Mouse (Mus musculus): Measurements from ENCODE around the gene Ppp1r3d.

DNA sequence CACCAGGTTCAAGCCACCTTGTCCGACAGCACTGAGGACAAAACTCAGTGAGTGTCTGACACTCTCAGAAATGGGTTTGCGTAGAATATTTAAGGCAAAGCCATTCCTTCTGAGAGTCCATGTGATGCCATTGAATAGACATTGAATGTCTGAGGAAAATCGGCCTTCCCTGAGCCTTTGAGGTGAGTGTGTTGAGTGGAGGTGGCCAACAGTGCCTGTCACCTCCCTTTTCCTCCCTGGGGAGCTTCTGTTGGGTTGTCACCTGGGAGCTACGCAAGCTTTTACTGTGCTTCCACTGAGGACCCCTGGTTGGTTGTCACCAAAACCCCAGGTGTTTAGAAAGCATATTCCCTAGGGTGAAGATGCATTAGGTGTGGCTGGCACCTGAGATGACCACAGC is 14.4 kb upstream of the Ppp1r3d start:
- no peak for TF ChIP-seq CTCF (IDR thresholded peaks at IDR 0.05; ENCODE audit: control insufficient read depth, insufficient read depth, insufficient read length)
- no peak for TF ChIP-seq MYOD1 (IDR thresholded peaks at IDR 0.05; ENCODE audit: control insufficient read depth, insufficient read length, low read depth)
- no peak for TF ChIP-seq MAX (IDR thresholded peaks at IDR 0.05)

Measured in C2C12 (cell line).